Mouse (Mus musculus): ENCODE data around the gene Fgf2. TPM values are rescaled to one million over a fixed set of nuclear protein-coding genes. Genes with fewer than 3 reads are reported as not detected.

The Fgf2 gene
- total and polyA plus RNA-seq, 3 experiments = 0.95 to 6.8 (median 3.9) TPM

DNA sequence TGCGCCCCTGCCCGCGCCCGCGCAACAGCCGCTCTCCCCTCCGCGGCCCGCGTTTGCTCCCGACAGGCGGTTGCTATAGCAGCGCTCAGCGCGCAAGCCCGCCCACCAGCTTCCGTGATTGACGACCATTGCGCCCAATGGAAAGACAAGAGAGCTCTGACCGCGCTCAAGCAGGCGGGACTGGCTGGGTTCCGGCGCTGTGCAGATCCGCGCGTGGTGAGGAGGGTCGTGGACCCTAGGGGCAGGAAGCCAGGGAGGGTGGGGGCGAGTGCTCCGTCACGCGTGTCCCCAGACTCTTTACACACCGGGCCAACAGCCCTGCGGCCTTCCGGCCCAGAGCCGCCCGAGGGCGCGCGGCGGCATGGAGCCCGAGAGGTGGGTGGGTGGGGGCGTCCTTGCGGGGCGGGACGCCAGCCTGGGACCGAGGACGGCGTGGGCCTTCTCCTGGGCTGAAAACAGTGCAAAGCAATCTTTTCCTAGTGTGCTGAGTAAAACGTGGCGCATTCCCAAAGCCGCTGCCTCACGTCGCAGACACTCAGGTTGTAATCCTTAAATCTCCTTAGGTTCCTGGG, 35.7 kb upstream of the Fgf2 start, which contains the start of the genes Bbs12 and Cetn4:
Gene Bbs12 (plus strand): TSS at position 185 of the 572 bp plus-strand sequence.
Gene Cetn4 (minus strand): TSS at position 339 of the 572 bp plus-strand sequence.
- ATAC-seq (ENCODE audit: extremely low read depth, insufficient number of reproducible peaks, low FRiP score, poor library complexity, severe bottlenecking) (peak; percentile 91), DNase-seq (ENCODE audit: low spot score) (peak; percentile 84)
- peaks cover 35% of the 10 kb centered on the region for H3K4me1 ChIP-seq (ENCODE audit: insufficient read depth, low read depth, low read length)

DNA sequence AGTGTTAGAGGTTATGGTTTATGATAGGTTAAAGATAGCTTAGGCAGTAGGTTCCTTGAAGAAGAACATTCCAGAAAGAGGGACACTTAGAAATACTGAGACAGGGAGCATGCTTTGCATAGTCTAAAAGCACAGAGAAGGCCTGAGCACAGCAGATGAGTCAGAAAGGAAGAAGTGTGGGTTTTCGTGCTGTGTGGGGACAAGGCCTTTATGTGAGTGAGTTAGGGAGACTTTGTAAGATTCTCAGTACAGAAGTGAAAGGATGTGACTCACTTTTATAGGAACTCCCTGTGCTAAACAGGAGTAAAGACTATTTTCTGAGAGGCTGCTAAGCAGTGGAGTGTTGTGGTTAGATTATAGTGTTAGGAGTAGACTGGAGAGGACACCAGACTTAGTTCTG, 34.8 kb upstream of the Fgf2 start:
- Histone ChIP-seq H3K36me3 (replicated peaks) (peaks cover 16% of the 10 kb centered on the region), H3K9me3 (replicated peaks) (no peaks in the 10 kb centered on the region), H3K27me3 (ENCODE audit: insufficient read depth, low read length) (no peaks in the 10 kb centered on the region), H3K4me3 (ENCODE audit: low read depth, low read length) (peak overlapping the region; percentile 82; the same call in 1 of the 2 replicates), H3K4me1 (ENCODE audit: insufficient read depth, low read depth, low read length) (peaks cover 37% of the 10 kb centered on the region)
- DNase-seq (ENCODE audit: low spot score) (no peak), ATAC-seq (ENCODE audit: extremely low read depth, insufficient number of reproducible peaks, low FRiP score, poor library complexity, severe bottlenecking) (peak; percentile 43)
- TF ChIP-seq GATA1 (IDR thresholded peaks at IDR 0.05; ENCODE audit: borderline replicate concordance, low read length) (no peak), CTCF (IDR thresholded peaks at IDR 0.05; ENCODE audit: low read depth, low read length) (no peak), TAL1 (conservative IDR thresholded peaks at IDR 0.05; ENCODE audit: low read depth, low read length) (no peak), GATA2 (IDR thresholded peaks at IDR 0.05; ENCODE audit: borderline replicate concordance, low read depth, low read length) (no peak), POLR2AphosphoS5 (IDR thresholded peaks at IDR 0.05; ENCODE audit: insufficient replicate concordance, low read depth, low read length) (no peak)

More for the DNA sequence above, 35.7 kb upstream of the Fgf2 start, which contains the start of the genes Bbs12 and Cetn4:
- TF ChIP-seq CTCF (IDR thresholded peaks at IDR 0.05; ENCODE audit: low read depth, low read length) (no peak), TAL1 (conservative IDR thresholded peaks at IDR 0.05; ENCODE audit: low read depth, low read length) (no peak), GATA1 (IDR thresholded peaks at IDR 0.05; ENCODE audit: borderline replicate concordance, low read length) (no peak), GATA2 (IDR thresholded peaks at IDR 0.05; ENCODE audit: borderline replicate concordance, low read depth, low read length) (no peak), POLR2AphosphoS5 (IDR thresholded peaks at IDR 0.05; ENCODE audit: insufficient replicate concordance, low read depth, low read length) (no peak)
- Histone ChIP-seq H3K36me3 (replicated peaks) (peaks cover 12% of the 10 kb centered on the region), H3K4me3 (ENCODE audit: low read depth, low read length) (peak within 1 kb of the TSS; percentile 82), H3K9me3 (replicated peaks) (no peaks in the 10 kb centered on the region), H3K27me3 (ENCODE audit: insufficient read depth, low read length) (no peaks in the 10 kb centered on the region)

DNA sequence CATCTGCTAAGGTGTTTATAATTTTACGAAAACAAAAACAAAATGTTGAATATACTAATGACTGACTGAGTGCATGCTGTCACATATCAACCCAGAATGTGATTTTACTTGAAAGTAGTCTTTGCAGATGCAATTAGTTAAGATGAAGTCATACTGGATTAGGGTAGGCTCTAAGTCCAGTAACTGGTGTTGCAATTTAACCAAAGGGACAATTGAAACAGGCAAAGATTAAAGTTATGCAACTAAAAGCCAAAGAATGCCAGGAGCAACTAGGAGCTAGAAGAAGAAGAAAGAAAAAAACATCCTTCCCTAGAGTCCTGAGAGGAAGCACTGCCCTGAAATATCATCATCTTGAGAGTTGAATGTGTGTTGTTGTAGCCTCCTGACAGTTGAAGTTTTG, 31.9 kb upstream of the Fgf2 start:
- TF ChIP-seq POLR2AphosphoS5 (IDR thresholded peaks at IDR 0.05; ENCODE audit: insufficient replicate concordance, low read depth, low read length) (no peak), GATA2 (IDR thresholded peaks at IDR 0.05; ENCODE audit: borderline replicate concordance, low read depth, low read length) (no peak), CTCF (IDR thresholded peaks at IDR 0.05; ENCODE audit: low read depth, low read length) (no peak)
- no peak for ATAC-seq (ENCODE audit: extremely low read depth, insufficient number of reproducible peaks, low FRiP score, poor library complexity, severe bottlenecking)
- DNase-seq (ENCODE audit: low spot score) = no peak
- Histone ChIP-seq H3K4me1 (ENCODE audit: insufficient read depth, low read depth, low read length) (peaks cover 41% of the 10 kb centered on the region), H3K9me3 (replicated peaks) (no peaks in the 10 kb centered on the region), H3K36me3 (replicated peaks) (peaks cover 43% of the 10 kb centered on the region), H3K27me3 (ENCODE audit: insufficient read depth, low read length) (no peaks in the 10 kb centered on the region), H3K4me3 (ENCODE audit: low read depth, low read length) (no peak overlapping the region)

DNA sequence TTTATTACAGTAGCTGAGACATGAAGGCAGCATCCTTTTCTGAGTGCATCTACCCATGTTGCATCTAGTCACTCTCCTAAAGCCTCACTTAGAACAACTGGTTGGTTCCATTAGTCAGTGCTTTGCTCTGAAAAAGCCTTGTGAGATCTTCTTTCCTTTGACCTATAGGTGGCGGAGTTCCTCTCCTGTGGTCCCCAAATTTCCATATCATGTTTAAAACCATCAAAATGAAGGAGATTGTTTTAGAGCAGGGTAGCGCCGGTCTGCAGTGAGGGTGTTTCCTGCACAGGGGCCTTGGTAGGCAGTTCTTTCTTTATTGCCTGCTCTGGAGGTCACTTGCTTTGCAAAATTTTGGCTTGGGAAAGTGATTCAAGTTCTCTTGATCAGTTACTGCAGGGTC, 23.8 kb upstream of the Fgf2 start:
- Histone ChIP-seq H3K9me3 (replicated peaks) (no peaks in the 10 kb centered on the region), H3K4me1 (ENCODE audit: insufficient read depth, low read depth, low read length) (peaks cover 44% of the 10 kb centered on the region), H3K4me3 (ENCODE audit: low read depth, low read length) (no peak overlapping the region), H3K36me3 (replicated peaks) (peaks cover 29% of the 10 kb centered on the region), H3K27me3 (ENCODE audit: insufficient read depth, low read length) (no peaks in the 10 kb centered on the region)
- no peak for ATAC-seq (ENCODE audit: extremely low read depth, insufficient number of reproducible peaks, low FRiP score, poor library complexity, severe bottlenecking)
- TF ChIP-seq CTCF (IDR thresholded peaks at IDR 0.05; ENCODE audit: low read depth, low read length) (0 out of 2 replicates have a peak, but pooled peaks have one; percentile 19), POLR2AphosphoS5 (IDR thresholded peaks at IDR 0.05; ENCODE audit: insufficient replicate concordance, low read depth, low read length) (no peak)
- DNase-seq (ENCODE audit: low spot score) = no peak

DNA sequence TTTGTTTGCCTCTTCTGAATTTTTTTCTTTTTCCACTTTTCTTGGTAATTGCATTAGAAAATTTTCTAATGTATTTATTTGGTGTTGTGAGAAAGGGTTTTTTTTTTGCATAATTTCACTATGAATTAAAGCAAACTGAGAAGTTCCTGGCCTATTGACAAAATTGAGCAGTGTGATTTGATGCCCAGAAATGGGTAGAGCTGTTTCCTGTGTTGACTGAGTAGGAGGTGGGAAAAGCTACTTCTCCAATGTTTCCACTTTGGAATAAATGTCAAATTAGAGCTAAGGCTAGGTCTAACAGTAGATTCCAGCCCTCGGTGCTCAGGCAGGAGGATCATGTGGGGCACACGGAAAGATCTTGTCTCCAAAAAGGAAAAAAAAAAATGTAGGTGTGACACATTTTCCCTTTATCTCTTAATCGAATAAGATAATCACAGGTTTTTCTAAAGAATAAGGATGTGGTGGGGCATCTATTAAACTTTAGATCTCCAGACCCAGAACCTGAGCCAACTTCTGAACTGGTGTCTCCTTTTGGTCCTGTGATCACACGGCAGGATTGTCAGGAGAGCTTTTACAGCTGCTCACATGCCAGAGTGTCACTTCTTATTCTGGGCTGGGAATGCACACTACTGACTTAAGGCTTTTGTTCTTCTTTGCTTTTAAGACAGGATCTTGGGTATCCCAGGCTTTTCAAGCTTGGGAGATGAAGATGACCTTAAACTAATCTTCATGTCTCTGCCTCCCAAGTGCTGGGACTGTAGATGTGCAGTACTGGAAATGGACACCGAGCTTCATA, 22.6 kb upstream of the Fgf2 start:
- Histone ChIP-seq H3K4me3 (ENCODE audit: low read depth, low read length) (no peak overlapping the region), H3K4me1 (ENCODE audit: insufficient read depth, low read depth, low read length) (peaks cover 43% of the 10 kb centered on the region), H3K9me3 (replicated peaks) (no peaks in the 10 kb centered on the region), H3K27me3 (ENCODE audit: insufficient read depth, low read length) (no peaks in the 10 kb centered on the region), H3K36me3 (replicated peaks) (peaks cover 17% of the 10 kb centered on the region)
- no peak for DNase-seq (ENCODE audit: low spot score)
- ATAC-seq (ENCODE audit: extremely low read depth, insufficient number of reproducible peaks, low FRiP score, poor library complexity, severe bottlenecking) = no peak
- TF ChIP-seq GATA2 (IDR thresholded peaks at IDR 0.05; ENCODE audit: borderline replicate concordance, low read depth, low read length) (no peak), TAL1 (conservative IDR thresholded peaks at IDR 0.05; ENCODE audit: low read depth, low read length) (no peak), CTCF (IDR thresholded peaks at IDR 0.05; ENCODE audit: low read depth, low read length) (no peak), GATA1 (IDR thresholded peaks at IDR 0.05; ENCODE audit: borderline replicate concordance, low read length) (no peak), POLR2AphosphoS5 (IDR thresholded peaks at IDR 0.05; ENCODE audit: insufficient replicate concordance, low read depth, low read length) (no peak)

DNA sequence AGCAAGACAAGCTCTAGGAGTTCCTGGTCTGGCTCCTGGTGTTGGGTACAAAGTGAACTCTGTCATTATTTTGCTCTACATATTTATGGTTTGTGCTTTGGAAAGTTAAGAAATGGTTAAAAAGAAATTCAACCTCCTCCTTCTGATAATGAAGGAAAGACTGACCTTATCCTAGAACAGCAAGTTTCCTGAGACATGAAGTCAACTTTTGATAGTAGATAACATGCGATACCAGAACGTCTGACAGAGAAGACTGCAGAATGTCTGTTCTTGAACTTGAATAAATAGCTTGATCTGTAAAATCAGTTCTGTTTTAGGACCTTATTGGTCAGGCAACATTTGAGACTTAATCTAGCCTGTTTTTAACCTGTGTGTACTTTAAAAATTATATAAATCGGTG, 21.5 kb upstream of the Fgf2 start:
- TF ChIP-seq GATA2 (IDR thresholded peaks at IDR 0.05; ENCODE audit: borderline replicate concordance, low read depth, low read length) (no peak), TAL1 (conservative IDR thresholded peaks at IDR 0.05; ENCODE audit: low read depth, low read length) (no peak), CTCF (IDR thresholded peaks at IDR 0.05; ENCODE audit: low read depth, low read length) (no peak), POLR2AphosphoS5 (IDR thresholded peaks at IDR 0.05; ENCODE audit: insufficient replicate concordance, low read depth, low read length) (no peak), GATA1 (IDR thresholded peaks at IDR 0.05; ENCODE audit: borderline replicate concordance, low read length) (no peak)
- no peaks in the 10 kb centered on the region for H3K27me3 ChIP-seq (ENCODE audit: insufficient read depth, low read length)
- peaks cover 54% of the 10 kb centered on the region for H3K4me1 ChIP-seq (ENCODE audit: insufficient read depth, low read depth, low read length)
- no peak overlapping the region for H3K4me3 ChIP-seq (ENCODE audit: low read depth, low read length)
- no peaks in the 10 kb centered on the region for H3K9me3 ChIP-seq (replicated peaks)
- ATAC-seq (ENCODE audit: extremely low read depth, insufficient number of reproducible peaks, low FRiP score, poor library complexity, severe bottlenecking) (peak; percentile 52), DNase-seq (ENCODE audit: low spot score) (no peak)
- peaks cover 7% of the 10 kb centered on the region for H3K36me3 ChIP-seq (replicated peaks)

Data from G1E (cell line).